Mouse (Mus musculus): ENCODE data around the gene Tshz2. TPM values are rescaled to one million over a fixed set of nuclear protein-coding genes. Genes with fewer than 3 reads are reported as not detected.

Tshz2 gene
- polyA plus RNA-seq, 1 experiment = 4.5 TPM

DNA sequence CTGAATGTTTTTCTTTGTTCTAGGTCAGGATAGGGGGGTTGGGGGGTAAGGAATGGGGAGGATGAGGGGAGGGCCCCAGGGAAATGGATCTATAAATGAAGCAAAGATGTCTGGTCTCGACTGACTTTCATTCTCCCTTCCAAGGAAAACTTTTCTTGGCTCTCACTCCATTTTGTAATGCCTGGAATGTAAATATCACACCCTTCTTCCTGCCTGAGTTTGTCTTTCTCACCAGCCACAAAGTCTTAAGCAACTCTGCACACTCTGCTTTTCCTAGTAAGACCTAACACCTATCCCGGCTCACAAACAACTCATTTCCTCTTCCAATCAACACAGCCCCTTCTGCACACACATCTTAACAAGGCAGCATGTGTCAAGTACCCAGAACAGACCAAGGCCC, 25.0 kb upstream of the Tshz2 start:
- no peak for TF ChIP-seq CTCF (IDR thresholded peaks at IDR 0.05; ENCODE audit: control insufficient read depth, insufficient read depth, insufficient replicate concordance, low read depth, low read length)
- TF ChIP-seq POLR2A (IDR thresholded peaks at IDR 0.05; ENCODE audit: control insufficient read depth, low read depth, low read length) = no peak
- no peak overlapping the region for H3K4me3 ChIP-seq (ENCODE audit: control insufficient read depth, low read depth, low read length)
- no peak overlapping the region for H3K27ac ChIP-seq (ENCODE audit: control insufficient read depth, insufficient read depth, low read depth, low read length)
- H3K4me1 ChIP-seq (ENCODE audit: control insufficient read depth, insufficient read depth, low read length) = no peaks in the 10 kb centered on the region
- no peaks in the 10 kb centered on the region for H3K36me3 ChIP-seq (ENCODE audit: control insufficient read depth, insufficient read depth, low read length)
- H3K27me3 ChIP-seq (ENCODE audit: control insufficient read depth, insufficient read depth, low read length) = no peaks in the 10 kb centered on the region

DNA sequence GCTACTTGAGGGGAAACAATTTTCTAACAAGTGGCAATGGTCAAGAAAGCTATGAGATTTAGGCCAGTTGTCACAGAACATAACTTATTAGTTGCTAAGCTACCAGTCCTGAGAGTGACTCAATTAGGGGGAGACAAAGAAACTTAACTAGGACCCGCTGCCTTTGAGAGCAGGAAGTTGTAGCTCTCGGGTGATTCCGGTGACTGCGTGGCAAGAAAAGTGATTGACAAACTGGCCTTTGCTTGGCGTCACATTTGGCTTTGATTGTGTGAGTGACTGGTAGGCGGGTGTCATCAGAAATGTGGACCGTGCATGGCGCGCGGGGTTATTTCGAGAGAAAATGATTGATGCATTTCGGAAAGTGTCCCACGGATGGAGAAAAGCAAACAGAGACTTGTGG, 22.9 kb upstream of the Tshz2 start:
- Histone ChIP-seq H3K27me3 (ENCODE audit: control insufficient read depth, insufficient read depth, low read length) (no peaks in the 10 kb centered on the region), H3K36me3 (ENCODE audit: control insufficient read depth, insufficient read depth, low read length) (no peaks in the 10 kb centered on the region), H3K4me3 (ENCODE audit: control insufficient read depth, low read depth, low read length) (no peak overlapping the region), H3K27ac (ENCODE audit: control insufficient read depth, insufficient read depth, low read depth, low read length) (no peak overlapping the region), H3K4me1 (ENCODE audit: control insufficient read depth, insufficient read depth, low read length) (no peaks in the 10 kb centered on the region)
- TF ChIP-seq POLR2A (IDR thresholded peaks at IDR 0.05; ENCODE audit: control insufficient read depth, low read depth, low read length) (no peak), CTCF (IDR thresholded peaks at IDR 0.05; ENCODE audit: control insufficient read depth, insufficient read depth, insufficient replicate concordance, low read depth, low read length) (no peak)

DNA sequence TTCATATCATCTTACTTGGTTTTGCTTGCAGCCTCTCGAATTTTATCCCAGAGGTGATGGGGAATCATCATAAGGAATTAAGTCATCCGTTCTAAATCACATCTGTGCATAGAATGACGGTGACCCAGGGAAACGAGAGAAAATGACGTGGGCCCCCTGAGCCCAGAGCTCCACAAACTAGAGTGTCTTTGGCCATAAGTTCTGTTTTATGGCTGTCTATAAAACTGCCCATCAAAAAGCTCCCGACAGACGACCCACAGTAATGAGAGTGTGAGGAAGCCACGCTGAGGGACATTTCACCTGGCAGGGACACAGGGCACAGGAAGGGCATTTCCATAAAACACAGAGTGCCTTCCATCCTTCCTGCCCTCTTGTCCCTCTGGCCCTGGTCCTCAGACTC, 21.9 kb upstream of the Tshz2 start:
- Histone ChIP-seq H3K4me1 (ENCODE audit: control insufficient read depth, insufficient read depth, low read length) (no peaks in the 10 kb centered on the region), H3K4me3 (ENCODE audit: control insufficient read depth, low read depth, low read length) (no peak overlapping the region), H3K27ac (ENCODE audit: control insufficient read depth, insufficient read depth, low read depth, low read length) (no peak overlapping the region), H3K36me3 (ENCODE audit: control insufficient read depth, insufficient read depth, low read length) (no peaks in the 10 kb centered on the region), H3K27me3 (ENCODE audit: control insufficient read depth, insufficient read depth, low read length) (no peaks in the 10 kb centered on the region)
- TF ChIP-seq CTCF (IDR thresholded peaks at IDR 0.05; ENCODE audit: control insufficient read depth, insufficient read depth, insufficient replicate concordance, low read depth, low read length) (no peak), POLR2A (IDR thresholded peaks at IDR 0.05; ENCODE audit: control insufficient read depth, low read depth, low read length) (no peak)

DNA sequence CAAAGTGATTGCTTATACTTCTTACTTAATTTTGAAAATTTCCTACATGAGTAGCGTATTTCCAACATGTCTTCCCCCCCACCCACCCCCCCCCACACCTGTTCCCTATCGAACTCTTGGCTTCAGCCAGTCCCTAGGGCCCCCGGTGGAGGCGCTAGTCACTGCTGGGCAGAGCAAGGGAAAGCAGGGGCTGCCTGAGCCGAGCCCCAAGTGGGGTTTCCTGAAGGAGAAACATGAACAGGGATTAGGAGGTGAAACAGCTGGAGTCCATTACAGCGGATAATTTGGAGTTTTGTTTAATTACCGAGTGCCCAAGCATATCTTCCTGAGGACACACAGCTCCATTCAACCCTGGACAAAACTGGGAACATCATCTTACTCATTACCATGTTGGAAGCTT, 21.3 kb upstream of the Tshz2 start:
- Histone ChIP-seq H3K36me3 (ENCODE audit: control insufficient read depth, insufficient read depth, low read length) (no peaks in the 10 kb centered on the region), H3K27me3 (ENCODE audit: control insufficient read depth, insufficient read depth, low read length) (no peaks in the 10 kb centered on the region), H3K27ac (ENCODE audit: control insufficient read depth, insufficient read depth, low read depth, low read length) (no peak overlapping the region), H3K4me3 (ENCODE audit: control insufficient read depth, low read depth, low read length) (no peak overlapping the region), H3K4me1 (ENCODE audit: control insufficient read depth, insufficient read depth, low read length) (no peaks in the 10 kb centered on the region)
- TF ChIP-seq CTCF (IDR thresholded peaks at IDR 0.05; ENCODE audit: control insufficient read depth, insufficient read depth, insufficient replicate concordance, low read depth, low read length) = no peak
- no peak for TF ChIP-seq POLR2A (IDR thresholded peaks at IDR 0.05; ENCODE audit: control insufficient read depth, low read depth, low read length)

DNA sequence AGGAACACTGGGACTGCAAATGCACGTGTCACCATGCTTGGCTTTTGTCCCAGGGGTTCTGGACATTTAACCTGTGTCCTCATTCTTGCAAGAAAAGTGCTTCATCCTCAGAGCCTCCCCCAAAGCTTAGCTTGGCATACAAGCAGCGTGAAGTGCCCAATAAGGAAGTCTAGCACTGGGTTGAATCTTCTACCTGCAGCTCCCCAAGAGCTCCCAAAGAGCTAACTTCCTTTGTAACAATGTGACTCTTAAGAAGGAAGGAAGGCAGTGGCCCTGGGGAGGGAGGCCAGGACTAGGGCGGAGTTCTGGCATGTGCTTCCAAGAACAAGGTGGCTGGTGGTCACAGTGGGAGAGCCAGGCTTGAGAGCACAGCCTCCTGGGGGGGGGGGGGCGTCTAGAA, 18.1 kb upstream of the Tshz2 start:
- no peak for TF ChIP-seq POLR2A (IDR thresholded peaks at IDR 0.05; ENCODE audit: control insufficient read depth, low read depth, low read length)
- no peak for TF ChIP-seq CTCF (IDR thresholded peaks at IDR 0.05; ENCODE audit: control insufficient read depth, insufficient read depth, insufficient replicate concordance, low read depth, low read length)
- H3K4me1 ChIP-seq (ENCODE audit: control insufficient read depth, insufficient read depth, low read length) = no peaks in the 10 kb centered on the region
- no peak overlapping the region for H3K4me3 ChIP-seq (ENCODE audit: control insufficient read depth, low read depth, low read length)
- no peak overlapping the region for H3K27ac ChIP-seq (ENCODE audit: control insufficient read depth, insufficient read depth, low read depth, low read length)
- no peaks in the 10 kb centered on the region for H3K36me3 ChIP-seq (ENCODE audit: control insufficient read depth, insufficient read depth, low read length)
- no peaks in the 10 kb centered on the region for H3K27me3 ChIP-seq (ENCODE audit: control insufficient read depth, insufficient read depth, low read length)

DNA sequence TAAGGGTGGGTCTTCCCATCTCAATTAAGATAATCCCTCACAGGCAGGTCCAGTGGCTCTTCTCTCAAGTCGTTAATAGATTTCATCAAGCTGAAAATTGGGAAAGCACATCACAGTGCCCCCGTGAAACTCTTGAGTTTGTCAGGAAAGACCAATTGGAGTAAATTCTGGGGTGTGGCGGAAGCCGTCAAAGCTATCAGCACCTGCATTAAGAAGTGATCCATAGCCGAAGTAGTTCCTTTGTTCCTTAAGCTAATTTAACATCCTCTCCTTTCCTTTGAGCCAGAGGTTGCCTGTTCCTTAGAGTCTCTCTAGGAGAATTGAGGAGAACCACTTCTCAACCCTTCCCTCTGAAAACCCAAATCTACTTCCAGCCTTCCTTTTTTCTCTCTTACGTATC, 16.8 kb upstream of the Tshz2 start:
- Histone ChIP-seq H3K27me3 (ENCODE audit: control insufficient read depth, insufficient read depth, low read length) (no peaks in the 10 kb centered on the region), H3K4me1 (ENCODE audit: control insufficient read depth, insufficient read depth, low read length) (no peaks in the 10 kb centered on the region), H3K27ac (ENCODE audit: control insufficient read depth, insufficient read depth, low read depth, low read length) (no peak overlapping the region), H3K36me3 (ENCODE audit: control insufficient read depth, insufficient read depth, low read length) (no peaks in the 10 kb centered on the region), H3K4me3 (ENCODE audit: control insufficient read depth, low read depth, low read length) (no peak overlapping the region)
- no peak for TF ChIP-seq POLR2A (IDR thresholded peaks at IDR 0.05; ENCODE audit: control insufficient read depth, low read depth, low read length)
- no peak for TF ChIP-seq CTCF (IDR thresholded peaks at IDR 0.05; ENCODE audit: control insufficient read depth, insufficient read depth, insufficient replicate concordance, low read depth, low read length)

DNA sequence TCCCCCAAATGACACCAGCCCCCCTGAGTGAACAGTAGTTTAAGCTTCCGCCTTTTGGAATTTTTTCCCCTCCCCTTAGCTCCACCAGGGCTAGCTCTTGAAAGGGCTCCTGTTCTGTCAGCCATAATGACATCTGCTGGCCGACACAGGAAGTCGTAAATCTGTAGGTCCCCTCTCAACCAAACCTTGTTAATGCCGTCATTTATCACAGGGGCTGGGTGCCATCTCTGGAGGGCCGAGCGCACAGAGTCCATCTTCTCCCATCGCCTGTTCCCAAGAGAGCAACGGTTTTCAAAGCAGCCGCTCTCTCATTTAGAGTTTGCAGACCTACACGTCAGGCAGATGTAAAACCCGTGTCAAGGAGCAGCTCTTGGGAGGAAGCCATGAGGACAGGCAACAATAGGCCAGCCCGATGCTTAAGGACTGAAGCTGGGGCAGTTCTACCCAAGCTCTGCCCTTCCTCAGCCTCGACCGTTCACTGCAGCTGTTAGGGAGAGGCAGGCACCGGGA, 11.6 kb upstream of the Tshz2 start:
- TF ChIP-seq POLR2A (IDR thresholded peaks at IDR 0.05; ENCODE audit: control insufficient read depth, low read depth, low read length) = no peak
- no peak for TF ChIP-seq CTCF (IDR thresholded peaks at IDR 0.05; ENCODE audit: control insufficient read depth, insufficient read depth, insufficient replicate concordance, low read depth, low read length)
- no peaks in the 10 kb centered on the region for H3K4me1 ChIP-seq (ENCODE audit: control insufficient read depth, insufficient read depth, low read length)
- no peaks in the 10 kb centered on the region for H3K36me3 ChIP-seq (ENCODE audit: control insufficient read depth, insufficient read depth, low read length)
- H3K4me3 ChIP-seq (ENCODE audit: control insufficient read depth, low read depth, low read length) = no peak overlapping the region
- H3K27me3 ChIP-seq (ENCODE audit: control insufficient read depth, insufficient read depth, low read length) = no peaks in the 10 kb centered on the region
- no peak overlapping the region for H3K27ac ChIP-seq (ENCODE audit: control insufficient read depth, insufficient read depth, low read depth, low read length)

DNA sequence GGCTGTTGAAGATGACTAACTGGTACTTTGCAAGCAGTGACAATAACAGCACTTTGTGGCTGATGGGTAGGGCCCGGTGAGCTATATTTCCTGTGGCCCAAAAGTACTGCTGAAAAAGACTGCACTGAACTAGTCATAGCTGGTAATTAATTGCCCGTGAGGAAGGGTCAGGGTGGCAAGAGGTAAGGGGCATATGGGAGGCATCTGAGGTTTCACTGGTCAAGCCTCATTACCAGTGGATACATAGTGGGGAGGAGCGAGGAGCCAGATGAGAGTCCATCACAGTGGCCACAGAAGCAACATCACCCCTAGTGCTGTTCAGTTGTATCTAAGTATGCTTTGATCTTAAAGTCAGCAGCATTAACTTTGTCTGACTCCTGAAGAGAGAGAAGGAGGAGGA, 2.7 kb upstream of the Tshz2 start:
- no peaks in the 10 kb centered on the region for H3K27me3 ChIP-seq (ENCODE audit: control insufficient read depth, insufficient read depth, low read length)
- no peaks in the 10 kb centered on the region for H3K36me3 ChIP-seq (ENCODE audit: control insufficient read depth, insufficient read depth, low read length)
- peaks cover 4% of the 10 kb centered on the region; the same call in 1 of the 2 replicates for H3K4me1 ChIP-seq (ENCODE audit: control insufficient read depth, insufficient read depth, low read length)
- H3K4me3 ChIP-seq (ENCODE audit: control insufficient read depth, low read depth, low read length) = no peak overlapping the region
- no peak overlapping the region for H3K27ac ChIP-seq (ENCODE audit: control insufficient read depth, insufficient read depth, low read depth, low read length)
- TF ChIP-seq CTCF (IDR thresholded peaks at IDR 0.05; ENCODE audit: control insufficient read depth, insufficient read depth, insufficient replicate concordance, low read depth, low read length) (no peak), POLR2A (IDR thresholded peaks at IDR 0.05; ENCODE audit: control insufficient read depth, low read depth, low read length) (no peak)
